ENCODE assay signal across 21 mouse cellular contexts in the genomic region with DNA sequence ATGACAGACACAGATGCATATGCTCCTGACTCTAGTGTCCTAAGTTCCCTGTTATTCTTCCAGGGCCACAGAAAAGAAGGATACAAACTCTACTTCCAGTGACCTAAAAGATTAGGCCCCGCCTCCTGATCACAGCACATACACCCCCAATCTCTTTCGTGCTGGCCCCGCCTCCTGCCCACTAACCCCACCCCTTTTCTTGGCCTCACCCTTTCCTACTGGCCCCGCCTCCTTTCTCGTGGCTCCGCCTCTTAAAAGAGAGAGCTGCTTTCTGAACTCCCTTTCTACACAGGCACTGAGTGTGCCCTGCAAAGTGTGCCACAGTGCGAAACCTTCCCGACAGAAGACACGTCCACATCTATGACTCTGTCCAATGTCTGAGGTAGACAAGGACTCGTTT. TPM values are rescaled to one million over a fixed set of nuclear protein-coding genes. Genes with fewer than 3 reads are reported as not detected.
DNase-seq lines count a peak whose midpoint lies in the region; ATAC-seq and TF ChIP-seq lines count a peak whose summit lies in the region.
"Had no signal": no experiment of that assay in that cellular context is flagged by ENCODE, and none has a peak within 500 bp of the region (broad histone marks: within the 10 kb centered on the region; RNA-seq: fewer than 3 reads in every experiment).

No protein-coding gene starts in this region.

- no peak overlapping the region for H3K9ac ChIP-seq in ES-E14 (ENCODE audit: insufficient read depth, low read depth, low read length, poor library complexity, severe bottlenecking)
- no peak overlapping the region for H3K9ac ChIP-seq in liver, postnatal 0 days (replicated peaks)
- H3K9ac ChIP-seq: forebrain, postnatal 0 days; intestine, embryonic 15.5 days; limb, embryonic 13.5 days had no signal

- H3K4me2 ChIP-seq in liver, postnatal 0 days (ENCODE audit: low read depth, low read length): no peak overlapping the region
- H3K4me2 ChIP-seq: heart, embryonic 11.5 days; intestine, embryonic 15.5 days; limb, embryonic 13.5 days had no signal

- H3K27me3 ChIP-seq in liver, postnatal 0 days (ENCODE audit: insufficient read depth, low read length): no peaks in the 10 kb centered on the region
- H3K27me3 ChIP-seq: intestine, embryonic 15.5 days; limb, embryonic 13.5 days had no signal

- 62% methylated on average over 10 of the region's 10 CpGs for WGBS in liver, postnatal 0 days (ENCODE audit: insufficient replicate concordance)

- no peak overlapping the region for H3K4me3 ChIP-seq in ES-E14 (ENCODE audit: insufficient read depth in 1 of 2, low read depth in 1 of 2, low read length in 2 of 2, poor library complexity in 1 of 2, severe bottlenecking in 1 of 2)
- no peak overlapping the region for H3K4me3 ChIP-seq in liver, postnatal 0 days (ENCODE audit: low read depth, low read length)
- no peak overlapping the region for H3K4me3 ChIP-seq in gastrocnemius, adult 2 months
- H3K4me3 ChIP-seq: erythroblast, embryonic 14.5 days; intestine, embryonic 15.5 days; limb, embryonic 13.5 days had no signal

- H3K27ac ChIP-seq in ES-E14 (ENCODE audit: insufficient read depth, low read depth, low read length, poor library complexity, severe bottlenecking): no peak overlapping the region
- no peak overlapping the region for H3K27ac ChIP-seq in liver, postnatal 0 days (ENCODE audit: low read depth)
- H3K27ac ChIP-seq in gastrocnemius, adult 2 months: no peak overlapping the region
- H3K27ac ChIP-seq: intestine, embryonic 15.5 days; limb, embryonic 13.5 days had no signal

- no peak for TF ChIP-seq CTCF in liver, postnatal 0 days (IDR thresholded peaks at IDR 0.05; ENCODE audit: low read depth)
- no peak for TF ChIP-seq CTCF in gastrocnemius, adult 2 months (IDR thresholded peaks at IDR 0.05)

- H3K36me3 ChIP-seq in ES-E14 (ENCODE audit: control insufficient read depth, insufficient read depth, low read length, poor library complexity, severe bottlenecking): no peaks in the 10 kb centered on the region
- no peaks in the 10 kb centered on the region for H3K36me3 ChIP-seq in liver, postnatal 0 days (replicated peaks; ENCODE audit: insufficient read depth, low read length)
- H3K36me3 ChIP-seq: intestine, embryonic 15.5 days; limb, embryonic 13.5 days had no signal

- ATAC-seq in liver, postnatal 0 days: no peak
- ATAC-seq: forebrain, postnatal 0 days; intestine, embryonic 15.5 days; lung, postnatal 0 days had no signal

- H3K9me3 ChIP-seq in ES-E14 (ENCODE audit: control insufficient read depth, insufficient read depth, low read depth, low read length): no peaks in the 10 kb centered on the region
- no peaks in the 10 kb centered on the region for H3K9me3 ChIP-seq in liver, postnatal 0 days (ENCODE audit: low read length)
- H3K9me3 ChIP-seq: intestine, embryonic 15.5 days; limb, embryonic 13.5 days had no signal

- no peaks in the 10 kb centered on the region for H3K4me1 ChIP-seq in ES-E14 (ENCODE audit: control insufficient read depth in 2 of 2, insufficient read depth in 2 of 2, low read length in 2 of 2, poor library complexity in 1 of 2)
- H3K4me1 ChIP-seq in liver, postnatal 0 days (ENCODE audit: insufficient read depth): no peaks in the 10 kb centered on the region
- H3K4me1 ChIP-seq: intestine, embryonic 15.5 days; limb, embryonic 13.5 days had no signal

- peak; percentile 47 for DNase-seq in lung, postnatal 10 days
- no peak for DNase-seq in lung, postnatal 36 days
- DNase-seq in A20 (ENCODE audit: low read depth, low spot score) (peak; percentile 32), ES-E14 (ENCODE audit: low read depth, low spot score) (peak; percentile 62)
- peak; percentile 34 for DNase-seq in liver, postnatal 0 days
- DNase-seq in frontal cortex, postnatal 36 days (ENCODE audit: low spot score in 2 of 2): no peak
- no peak for DNase-seq in gastrocnemius, adult 2 months
- DNase-seq: cerebellum, adult 2 months; forebrain, postnatal 0 days; gastrocnemius, postnatal 14 days; heart, postnatal 36 days; midbrain, embryonic 14.5 days had no signal

- TF ChIP-seq EP300 in liver, postnatal 0 days (IDR thresholded peaks at IDR 0.05; ENCODE audit: low read depth): no peak

- intact Hi-C loops in gastrocnemius, adult 2 months (cut with DNase I): no loop called here

- in situ Hi-C loops in ES-E14 (cut with MboI; ENCODE audit: low sequenced_read_pairs in 2 of 2, unreplicated experiment in 2 of 2): no loop called here

TF ChIP-seq in ES-E14, 5 proteins besides CTCF, POLR2A, EP300 and RAD21:
- TF ChIP-seq HCFC1 (IDR thresholded peaks at IDR 0.05; ENCODE audit: borderline replicate concordance, insufficient read depth, low read length) (no peak), MAFK (IDR thresholded peaks at IDR 0.05; ENCODE audit: insufficient read depth, low read depth, low read length) (no peak), ZC3H11A (IDR thresholded peaks at IDR 0.05; ENCODE audit: borderline replicate concordance, low read depth, low read length) (no peak), CHD2 (IDR thresholded peaks at IDR 0.05; ENCODE audit: low read depth, low read length) (no peak)

RNA-seq across cellular contexts. Expression of gene Prlh, which starts 7.7 kb away (rescaled TPM):
- total RNA-seq in ES-E14 (2012; rRNA removed): not detected in 2 replicates
- not detected in 2 replicates for polyA plus RNA-seq in liver, postnatal 0 days (2015; fragmentation: Nextera tagmentation; extraction: Ambion mirVana)
- total RNA-seq in gastrocnemius, adult 2 months (2021): not detected
- total RNA-seq: forebrain, postnatal 0 days; gastrocnemius, postnatal 14 days; heart, postnatal 36 days; MEL had no signal
- polyA plus RNA-seq: forebrain, postnatal 0 days; heart, embryonic 11.5 days; intestine, embryonic 15.5 days; limb, embryonic 13.5 days; lung, postnatal 0 days; midbrain, embryonic 14.5 days; neural tube, embryonic 11.5 days; small intestine, adult 2 months; stomach, embryonic 16.5 days had no signal

RNA-seq across cellular contexts. Expression of gene Rab17, which starts 24.3 kb away (rescaled TPM):
- total RNA-seq in ES-E14 (2012; rRNA removed): 0.62 and 0.63 TPM in 2 replicates
- 8.2 and 8.6 TPM in 2 replicates for polyA plus RNA-seq in liver, postnatal 0 days (2015; fragmentation: Nextera tagmentation; extraction: Ambion mirVana)
- total RNA-seq in gastrocnemius, adult 2 months (2021): not detected
- total RNA-seq: MEL had no signal
- polyA plus RNA-seq: cerebellum, adult 2 months; erythroblast, embryonic 14.5 days; forebrain, postnatal 0 days; midbrain, embryonic 14.5 days had no signal

RNA-seq across cellular contexts. Expression of gene Mlph, which starts 30.3 kb away (rescaled TPM):
- 0.11 and 0.36 TPM in 2 replicates for total RNA-seq in ES-E14 (2012; rRNA removed)
- 0.06 TPM in 1 of 2 replicates, not detected in the other for polyA plus RNA-seq in liver, postnatal 0 days (2015; fragmentation: Nextera tagmentation; extraction: Ambion mirVana)
- under 1 TPM; 0.20 to 0.25 TPM for total RNA-seq in gastrocnemius, adult 2 months (2021)
- total RNA-seq: MEL had no signal
- polyA plus RNA-seq: erythroblast, embryonic 14.5 days had no signal

RNA-seq across cellular contexts. Expression of gene Lrrfip1, which starts 53.4 kb away (rescaled TPM):
- 20.5 and 31.5 TPM in 2 replicates for total RNA-seq in ES-E14 (2012; rRNA removed)
- 21.9 and 22.7 TPM in 2 replicates for polyA plus RNA-seq in liver, postnatal 0 days (2015; fragmentation: Nextera tagmentation; extraction: Ambion mirVana)
- 100 to 1,000 TPM; 131 to 149 TPM for total RNA-seq in gastrocnemius, adult 2 months (2021)

Comparison
In these comparisons a context has a peak if more than half of its experiments do, and no peak if none do; other contexts are left out.
1. DNase-seq: peak in lung, postnatal 10 days (single experiment), A20 (single experiment), ES-E14 (single experiment) and liver, postnatal 0 days (single experiment); none in lung, postnatal 36 days (single experiment), frontal cortex, postnatal 36 days (0 of 2) and gastrocnemius, adult 2 months (single experiment).